Mouse (Mus musculus) midbrain, embryonic 16.5 days (tissue): ENCODE data around the gene Cdt1. TPM values are rescaled to one million over a fixed set of nuclear protein-coding genes. Genes with fewer than 3 reads are reported as not detected.
A peak's percentile ranks its signal among the peaks of the same experiment; 100 is the strongest.

Experiments
- ATAC-seq: fragments of 200-750 bp; cut with Nextera tagmentation; 2 replicates; pipeline ENCODE4 v1.8.0; 2017; ENCODE audit warnings: moderate TSS enrichment
- H3K27ac ChIP-seq: fragments of 300-500 bp; sonication (generic); 2 replicates; pipeline ENCODE4 v1.5.1; 2014; ENCODE audit warnings: mild to moderate bottlenecking, low read length, mixed read lengths
- H3K27me3 ChIP-seq: fragments of 300-500 bp; sonication (generic); 2 replicates; pipeline ENCODE4 v1.6.1; 2014; ENCODE audit warnings: low read depth, low read length, mixed read lengths; ENCODE audit not compliant: control insufficient read depth, insufficient read depth
- H3K36me3 ChIP-seq: fragments of 300-500 bp; sonication (generic); 2 replicates; pipeline ENCODE4 v1.6.1; 2014; ENCODE audit warnings: mild to moderate bottlenecking, low read length, moderate library complexity, mixed read lengths; ENCODE audit not compliant: control insufficient read depth, insufficient read depth
- H3K4me1 ChIP-seq: fragments of 300-500 bp; sonication (generic); 2 replicates; pipeline ENCODE4 v1.6.1; 2014; ENCODE audit warnings: mild to moderate bottlenecking, low read length, mixed read lengths; ENCODE audit not compliant: control insufficient read depth, insufficient read depth
- H3K4me2 ChIP-seq: fragments of 300-500 bp; sonication (generic); 2 replicates; pipeline ENCODE4 v1.6.1; 2014; ENCODE audit warnings: mild to moderate bottlenecking, low read length, mixed read lengths
- H3K4me3 ChIP-seq: fragments of 300-500 bp; sonication (generic); 2 replicates; pipeline ENCODE4 v1.5.1; 2014; ENCODE audit warnings: low read depth, mild to moderate bottlenecking, low read length, moderate library complexity, mixed read lengths
- H3K9ac ChIP-seq: fragments of 300-500 bp; sonication (generic); 2 replicates; pipeline ENCODE4 v1.6.1; 2014; ENCODE audit warnings: low read depth, low read length, mixed read lengths
- H3K9me3 ChIP-seq: fragments of 300-500 bp; sonication (generic); replicated peaks from 2 replicates; pipeline ENCODE4 v1.6.1; 2014; ENCODE audit warnings: mild to moderate bottlenecking, low read length, mixed read lengths; ENCODE audit not compliant: control insufficient read depth, poor library complexity, severe bottlenecking
- WGBS: fragments of 180-500 bp; shearing (Covaris S2); extraction: QIAGEN DNeasy Blood & Tissue Kit; methylation state at CpG from one replicate; pipeline ENCODE4 v1.1.7; 2014; 5-methylcytosine and 5-hydroxymethylcytosine counted together
- polyA plus RNA-seq: library from polyadenylated mRNA; unstranded; fragments of >200 nt; fragmentation: Nextera tagmentation; extraction: Ambion mirVana; gene quantifications from 2 replicates; pipeline ENCODE4 v1.2.1, GENCODE M21; 2015

The Cdt1 gene
- polyA plus RNA-seq, 1 experiment from 2014 or later = 5.7 TPM

DNA sequence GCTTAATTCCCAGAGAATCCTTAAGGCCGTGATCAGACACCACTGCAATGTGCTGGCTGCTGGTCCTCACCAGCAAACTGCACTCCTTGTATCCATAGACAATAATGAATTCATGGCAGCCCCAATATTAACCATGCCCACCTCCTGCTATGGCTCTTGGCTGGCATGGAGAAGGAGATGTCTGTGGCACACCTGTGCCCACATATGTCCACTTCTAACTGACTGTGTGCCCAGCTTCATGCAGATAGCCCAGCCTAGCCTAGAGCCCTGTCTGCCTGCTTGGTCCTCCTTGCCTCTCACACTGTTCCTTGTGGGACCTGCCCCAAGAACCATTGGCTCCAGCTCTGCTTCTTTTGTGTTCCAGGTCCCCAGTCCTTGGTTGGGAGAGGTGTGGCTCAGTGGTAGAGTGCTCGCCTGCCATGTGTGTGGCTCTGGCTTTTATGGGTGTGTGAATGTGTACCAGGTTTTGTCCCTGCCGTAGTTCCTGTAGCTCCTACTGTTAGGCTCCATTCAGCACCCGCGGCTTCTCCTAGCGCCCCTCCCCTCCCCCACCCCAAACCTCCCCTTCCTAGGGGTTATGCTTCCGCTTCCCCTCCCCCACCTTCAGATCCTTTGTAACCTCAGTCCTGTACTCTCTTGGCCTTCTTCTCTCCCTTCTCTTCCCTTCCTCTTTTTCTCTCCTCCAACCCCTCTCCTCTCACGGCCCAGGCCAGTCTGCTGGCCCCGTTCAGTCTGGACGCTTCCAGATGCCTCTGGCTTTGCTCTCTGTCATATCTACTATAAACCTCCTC is 10.4 kb upstream of the Cdt1 start:
- Histone ChIP-seq H3K9ac (no peak overlapping the region), H3K36me3 (no peaks in the 10 kb centered on the region), H3K9me3 (no peaks in the 10 kb centered on the region), H3K4me3 (no peak overlapping the region), H3K4me1 (no peaks in the 10 kb centered on the region), H3K4me2 (no peak overlapping the region), H3K27me3 (no peaks in the 10 kb centered on the region), H3K27ac (no peak overlapping the region)
- WGBS = 55% methylated on average over 10 of the region's 10 CpGs
- ATAC-seq = no peak

DNA sequence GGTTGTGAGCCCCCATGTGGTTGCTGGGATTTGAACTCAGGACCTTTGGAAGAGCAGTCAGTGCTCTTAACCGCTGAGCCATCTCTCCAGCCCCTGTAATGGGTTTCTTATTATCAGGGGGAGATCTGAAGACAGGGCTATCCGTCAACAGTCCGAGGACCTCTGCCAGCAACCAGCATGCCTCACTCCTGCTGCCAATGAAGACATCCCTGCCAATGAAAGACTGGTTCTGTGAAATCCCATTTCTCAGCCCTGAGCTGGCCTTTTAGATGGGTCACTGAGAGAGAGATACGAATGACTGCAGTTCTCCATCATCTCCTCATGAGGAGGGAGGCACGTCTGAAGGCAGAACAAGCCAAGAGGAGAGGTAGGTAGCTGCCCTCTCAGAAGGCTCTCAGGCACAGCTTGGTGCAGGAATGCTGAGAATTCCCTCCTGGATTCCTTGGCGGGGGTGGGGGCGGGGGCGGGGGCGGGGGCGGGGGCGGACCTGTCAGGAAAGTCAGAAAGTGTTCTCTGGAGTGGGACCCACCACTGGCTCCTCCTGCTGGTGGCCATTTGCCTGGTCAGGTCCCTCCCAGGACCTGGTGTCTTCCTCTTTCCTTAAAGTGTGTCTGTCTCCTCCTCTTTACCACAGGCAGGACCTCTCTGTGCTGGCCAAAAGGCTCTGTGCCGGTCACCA is 9.0 kb upstream of the Cdt1 start:
- no peak for ATAC-seq
- H3K4me1 ChIP-seq = no peaks in the 10 kb centered on the region
- no peaks in the 10 kb centered on the region for H3K27me3 ChIP-seq
- H3K27ac ChIP-seq = no peak overlapping the region
- H3K36me3 ChIP-seq = no peaks in the 10 kb centered on the region
- H3K9ac ChIP-seq = no peak overlapping the region
- 23% methylated on average over 12 of the region's 12 CpGs for WGBS
- no peaks in the 10 kb centered on the region for H3K9me3 ChIP-seq
- H3K4me2 ChIP-seq = no peak overlapping the region
- H3K4me3 ChIP-seq = no peak overlapping the region

DNA sequence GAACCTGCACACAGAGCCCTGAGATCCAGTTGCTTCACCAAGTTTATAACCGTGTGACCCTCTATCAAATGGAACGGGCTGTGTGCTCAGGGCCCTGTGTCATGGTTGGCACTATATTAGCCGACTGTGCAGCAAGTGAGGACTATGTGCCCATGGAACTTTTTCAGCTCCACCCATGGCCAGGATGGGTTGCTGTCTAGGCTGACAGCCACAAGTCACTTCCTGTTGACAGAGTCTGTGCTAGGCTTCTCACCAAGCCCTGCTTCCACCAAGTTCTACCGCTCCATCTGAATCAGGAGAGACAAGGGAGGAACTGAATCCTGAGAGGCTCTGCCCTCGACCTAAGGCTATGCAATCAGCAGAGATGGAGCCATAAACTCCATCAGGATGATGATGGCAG is 6.6 kb upstream of the Cdt1 start:
- Histone ChIP-seq H3K4me1 (no peaks in the 10 kb centered on the region; the same call in 1 of the 2 replicates), H3K9ac (no peak overlapping the region), H3K9me3 (no peaks in the 10 kb centered on the region), H3K36me3 (no peaks in the 10 kb centered on the region), H3K27me3 (no peaks in the 10 kb centered on the region), H3K4me2 (no peak overlapping the region), H3K27ac (no peak overlapping the region), H3K4me3 (no peak overlapping the region)
- ATAC-seq = no peak
- 89% methylated on average over 5 of the region's 5 CpGs for WGBS

DNA sequence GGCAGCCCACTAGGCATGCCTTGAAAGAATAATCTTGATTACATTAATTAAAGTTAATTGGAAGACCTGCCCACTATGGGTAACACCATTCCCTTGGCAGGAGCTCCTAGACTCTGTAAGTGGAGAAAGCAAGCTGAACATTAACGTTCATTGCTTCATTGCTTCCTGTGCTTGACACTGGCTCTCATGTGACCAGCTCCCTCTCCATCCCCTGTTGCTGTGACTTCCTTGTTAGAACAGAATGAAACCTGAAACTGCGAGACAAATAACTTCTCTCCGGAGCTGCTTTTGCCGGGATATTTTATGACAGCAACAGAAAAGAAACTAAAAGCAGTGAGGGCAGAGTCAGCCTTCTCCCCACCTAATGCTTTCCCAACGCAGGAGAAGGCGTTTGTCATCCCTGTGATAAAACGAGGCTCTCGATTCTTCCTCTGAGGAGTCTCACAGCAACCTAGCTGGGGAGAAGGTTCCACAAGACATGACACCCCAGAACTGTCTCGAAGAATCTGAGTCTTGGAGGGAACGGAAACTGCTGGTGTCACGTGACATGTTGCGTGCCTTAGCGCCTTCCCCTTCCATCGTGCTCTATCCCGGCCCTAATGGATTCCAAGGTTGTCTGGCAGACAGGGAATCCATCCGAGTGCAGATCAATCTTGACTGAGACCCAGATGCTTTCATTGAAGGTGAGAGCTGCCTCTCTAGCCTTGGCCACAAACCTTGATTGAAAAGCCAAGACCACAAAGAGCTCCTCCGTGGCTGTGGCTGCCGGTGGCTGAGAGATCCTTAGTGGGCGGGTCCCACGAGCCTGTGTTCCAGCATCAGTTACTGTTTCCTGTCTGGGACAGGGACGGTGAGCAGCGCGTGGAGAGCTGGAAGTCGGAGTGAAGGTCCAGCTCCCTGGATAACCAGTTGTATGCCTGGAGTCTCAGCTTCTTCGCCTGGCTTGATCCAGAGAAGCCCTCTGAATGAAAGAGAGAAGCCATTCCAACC is 3.2 kb upstream of the Cdt1 start:
- H3K9me3 ChIP-seq = no peaks in the 10 kb centered on the region
- WGBS = 90% methylated on average over 25 of the region's 25 CpGs
- no peak overlapping the region for H3K27ac ChIP-seq
- no peak overlapping the region for H3K4me2 ChIP-seq
- no peak overlapping the region for H3K9ac ChIP-seq
- no peaks in the 10 kb centered on the region for H3K36me3 ChIP-seq
- H3K27me3 ChIP-seq = no peaks in the 10 kb centered on the region
- peaks cover 18% of the 10 kb centered on the region for H3K4me1 ChIP-seq
- no peak for ATAC-seq
- no peak overlapping the region for H3K4me3 ChIP-seq

DNA sequence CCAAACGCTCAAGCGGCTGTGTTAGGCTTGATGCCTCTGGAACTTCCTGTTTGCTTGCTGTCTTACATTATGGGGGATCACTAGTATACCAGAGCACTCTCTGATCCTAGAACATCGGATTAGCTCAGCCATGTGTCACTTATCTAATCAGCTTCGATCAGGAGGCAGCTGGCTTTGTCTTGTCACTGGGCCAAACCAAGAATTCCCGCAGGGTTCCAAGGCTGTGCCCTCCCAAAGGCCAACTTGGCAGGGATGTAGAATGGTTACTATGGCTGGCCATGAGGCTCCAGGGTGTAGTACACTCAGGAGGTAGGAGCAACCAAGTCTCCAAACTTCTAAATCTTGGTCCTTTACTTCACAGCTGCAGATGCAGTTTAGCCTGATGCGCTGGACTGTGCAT is 1.0 kb upstream of the Cdt1 start:
- no peak for ATAC-seq
- Histone ChIP-seq H3K4me1 (peaks cover 18% of the 10 kb centered on the region), H3K27ac (peak overlapping the region; percentile 92), H3K9ac (peak overlapping the region; percentile 78), H3K4me2 (peak overlapping the region; percentile 98), H3K9me3 (no peaks in the 10 kb centered on the region), H3K4me3 (peak overlapping the region; percentile 77), H3K36me3 (0 out of 2 replicates have a peak, but pooled peaks cover 2% of the 10 kb centered on the region), H3K27me3 (no peaks in the 10 kb centered on the region)
- WGBS = 17% methylated on average over 6 of the region's 6 CpGs

DNA sequence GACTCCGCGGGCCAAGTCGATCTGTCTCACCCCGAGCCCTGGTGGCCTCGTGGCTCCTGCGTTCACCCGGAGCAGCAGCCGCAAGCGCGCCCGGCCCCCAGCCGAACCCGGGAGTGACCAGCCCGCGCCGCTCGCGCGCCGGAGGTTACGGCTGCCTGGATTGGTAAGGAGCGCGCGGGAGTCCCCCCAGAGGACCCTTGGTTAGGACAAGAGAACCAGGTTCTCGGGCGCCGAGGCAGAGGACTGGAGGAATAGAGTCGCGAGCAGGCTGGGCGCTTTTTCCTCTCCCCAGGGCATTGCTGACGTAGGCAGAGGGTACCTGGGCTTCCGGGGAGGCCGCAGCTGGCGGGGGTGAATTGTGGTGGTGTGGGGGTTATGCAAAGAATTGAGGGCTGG is 292 bp downstream of the Cdt1 start:
- peaks cover 18% of the 10 kb centered on the region for H3K4me1 ChIP-seq
- H3K9me3 ChIP-seq = no peaks in the 10 kb centered on the region
- H3K4me3 ChIP-seq = peak overlapping the region; percentile 77
- H3K27ac ChIP-seq = peak overlapping the region; percentile 42; the same call in 1 of the 2 replicates
- peak overlapping the region; percentile 98 for H3K4me2 ChIP-seq
- 0% methylated on average over 34 of the region's 34 CpGs for WGBS
- H3K9ac ChIP-seq = peak overlapping the region; percentile 78
- peak; percentile 71 for ATAC-seq
- H3K27me3 ChIP-seq = no peaks in the 10 kb centered on the region
- H3K36me3 ChIP-seq = 0 out of 2 replicates have a peak, but pooled peaks cover 2% of the 10 kb centered on the region

DNA sequence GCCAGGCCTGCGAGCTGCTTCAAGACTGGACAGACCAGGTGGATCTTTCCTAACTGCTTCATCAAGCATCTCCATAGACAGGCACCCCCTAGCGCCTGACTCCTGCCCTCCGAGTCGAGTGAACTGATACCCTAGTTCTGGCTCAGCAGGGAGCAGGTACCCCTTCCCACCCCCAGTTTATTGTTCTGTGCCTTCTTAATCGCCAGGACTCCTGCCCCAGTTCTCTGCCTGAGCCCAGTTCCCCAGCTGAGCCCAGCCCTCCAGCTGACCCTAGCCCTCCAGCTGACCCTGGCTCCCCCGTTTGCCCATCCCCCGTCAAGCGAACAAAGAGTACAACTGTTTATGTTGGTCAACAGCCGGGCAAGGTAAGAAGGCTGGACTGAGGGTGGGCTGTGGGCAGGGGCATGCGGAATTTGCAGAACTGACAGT is 1.1 kb downstream of the Cdt1 start:
- H3K9ac ChIP-seq = no peak overlapping the region
- peak overlapping the region; percentile 77 for H3K4me3 ChIP-seq
- no peak for ATAC-seq
- WGBS = 18% methylated on average over 10 of the region's 10 CpGs
- peak overlapping the region; percentile 98 for H3K4me2 ChIP-seq
- no peaks in the 10 kb centered on the region for H3K9me3 ChIP-seq
- no peaks in the 10 kb centered on the region for H3K27me3 ChIP-seq
- H3K36me3 ChIP-seq = 0 out of 2 replicates have a peak, but pooled peaks cover 2% of the 10 kb centered on the region
- no peak overlapping the region for H3K27ac ChIP-seq
- peaks cover 18% of the 10 kb centered on the region for H3K4me1 ChIP-seq

DNA sequence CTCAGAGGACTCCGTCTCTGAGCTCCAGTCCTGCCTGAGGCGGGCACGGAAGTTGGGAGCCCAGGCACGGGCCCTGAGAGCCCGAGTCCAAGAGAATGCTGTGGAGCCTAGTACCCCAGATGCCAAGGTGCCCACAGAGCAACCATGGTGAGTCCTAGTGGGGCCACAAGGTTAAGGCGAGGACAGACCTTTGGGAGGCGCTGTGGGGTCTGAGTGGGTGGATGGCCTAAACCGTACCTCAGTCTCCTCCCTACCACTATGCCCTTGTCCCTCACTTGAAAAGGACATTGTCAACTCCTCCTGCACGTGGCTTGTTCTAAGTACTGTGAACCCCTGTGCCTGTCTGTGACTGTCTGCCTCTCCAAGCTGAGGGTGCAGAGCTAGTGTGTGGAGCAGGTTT is 1.5 kb downstream of the Cdt1 start:
- 0 out of 2 replicates have a peak, but pooled peaks cover 2% of the 10 kb centered on the region for H3K36me3 ChIP-seq
- H3K27ac ChIP-seq = no peak overlapping the region
- no peak overlapping the region for H3K9ac ChIP-seq
- WGBS = 71% methylated on average over 9 of the region's 9 CpGs
- H3K9me3 ChIP-seq = no peaks in the 10 kb centered on the region
- ATAC-seq = no peak
- H3K4me1 ChIP-seq = peaks cover 18% of the 10 kb centered on the region
- H3K4me2 ChIP-seq = no peak overlapping the region; the same call in none of the 2 replicates
- no peaks in the 10 kb centered on the region for H3K27me3 ChIP-seq
- H3K4me3 ChIP-seq = no peak overlapping the region
